Mouse (Mus musculus) limb, embryonic 15.5 days (tissue): ENCODE data around the gene Rfx4. TPM values are rescaled to one million over a fixed set of nuclear protein-coding genes. Genes with fewer than 3 reads are reported as not detected.

Experiments
- ATAC-seq: fragments of 200-750 bp; cut with Nextera tagmentation; 2 replicates; pipeline ENCODE4 v1.8.0; 2017; ENCODE audit warnings: low read depth, moderate TSS enrichment; ENCODE audit not compliant: insufficient number of reproducible peaks, low FRiP score, low TSS enrichment
- H3K27ac ChIP-seq: fragments of 300-500 bp; sonication (generic); 2 replicates; pipeline ENCODE4 v1.5.1; 2015; ENCODE audit warnings: moderate library complexity, mild to moderate bottlenecking, inconsistent platforms
- H3K27me3 ChIP-seq: fragments of 300-500 bp; sonication (generic); 2 replicates; pipeline ENCODE4 v1.6.1; 2015; ENCODE audit warnings: inconsistent platforms
- H3K36me3 ChIP-seq: fragments of 300-500 bp; sonication (generic); 2 replicates; pipeline ENCODE4 v1.6.1; 2015; ENCODE audit warnings: inconsistent platforms
- H3K4me1 ChIP-seq: fragments of 300-500 bp; sonication (generic); 2 replicates; pipeline ENCODE4 v1.6.1; 2015; ENCODE audit warnings: inconsistent platforms
- H3K4me2 ChIP-seq: fragments of 300-500 bp; sonication (generic); 2 replicates; pipeline ENCODE4 v1.6.1; 2015; ENCODE audit warnings: mild to moderate bottlenecking, inconsistent platforms
- H3K4me3 ChIP-seq: fragments of 300-500 bp; sonication (generic); 2 replicates; pipeline ENCODE4 v1.5.1; 2015; ENCODE audit warnings: mild to moderate bottlenecking, inconsistent platforms
- H3K9ac ChIP-seq: fragments of 300-500 bp; sonication (generic); 2 replicates; pipeline ENCODE4 v1.6.1; 2015; ENCODE audit warnings: inconsistent platforms
- H3K9me3 ChIP-seq: fragments of 300-500 bp; sonication (generic); 2 replicates; pipeline ENCODE4 v1.6.1; 2016; ENCODE audit warnings: inconsistent platforms
- WGBS: fragments of 180-500 bp; shearing (Covaris S2); methylation state at CpG from one replicate; pipeline ENCODE4 v1.1.7; 2015; 5-methylcytosine and 5-hydroxymethylcytosine counted together
- polyA plus RNA-seq: library from polyadenylated mRNA; unstranded; fragments of >200 nt; fragmentation: Nextera tagmentation; extraction: Ambion mirVana; gene quantifications from 2 replicates; pipeline ENCODE4 v1.2.1, GENCODE M21; 2015

The Rfx4 gene
- polyA plus RNA-seq, 1 experiment from 2014 or later, result 0.24 TPM

DNA sequence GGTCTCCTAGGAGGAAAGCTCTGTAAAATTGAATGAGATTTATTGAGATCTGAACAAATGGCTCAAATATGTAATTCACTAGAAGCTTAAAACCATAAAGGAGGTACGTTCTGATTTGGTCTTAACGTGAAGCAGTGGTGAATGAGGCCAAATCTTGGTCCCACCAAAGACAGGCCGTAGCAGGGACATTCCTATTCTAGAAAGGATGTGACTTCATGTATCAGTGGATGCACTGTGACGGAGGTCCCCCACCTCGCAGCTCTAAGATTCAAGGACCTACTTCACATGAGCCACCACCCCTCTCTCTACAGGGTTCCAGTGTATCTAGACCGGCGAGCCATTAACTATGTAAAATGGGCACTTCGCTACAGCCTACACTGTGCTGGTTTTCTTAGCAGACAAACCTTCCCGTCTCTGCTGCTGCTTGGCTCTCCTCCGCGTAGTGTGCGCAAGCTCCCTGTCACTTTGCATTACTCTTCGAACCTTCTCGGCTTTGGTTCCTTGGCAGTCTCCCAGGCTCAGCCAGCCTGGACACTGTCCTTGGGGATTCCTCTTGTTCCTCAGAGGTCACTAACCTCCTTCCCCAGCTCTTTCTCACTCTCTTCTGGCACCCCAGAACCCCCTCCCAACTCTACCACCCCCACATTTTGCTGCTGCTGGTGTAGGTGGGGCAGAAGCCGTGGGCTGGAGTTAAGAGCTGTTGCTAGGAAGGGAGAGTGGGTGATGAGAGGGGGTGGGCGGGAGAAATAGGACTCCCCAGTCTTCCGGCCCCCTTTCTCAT, 153.3 kb downstream of the Rfx4 start:
- Histone ChIP-seq H3K9ac (no peak overlapping the region), H3K4me1 (peaks cover 5% of the 10 kb centered on the region; the same call in 1 of the 2 replicates), H3K36me3 (no peaks in the 10 kb centered on the region), H3K4me2 (no peak overlapping the region), H3K4me3 (no peak overlapping the region), H3K9me3 (no peaks in the 10 kb centered on the region), H3K27me3 (no peaks in the 10 kb centered on the region), H3K27ac (no peak overlapping the region)
- 78% methylated on average over 17 of the region's 17 CpGs for WGBS
- no peak for ATAC-seq

DNA sequence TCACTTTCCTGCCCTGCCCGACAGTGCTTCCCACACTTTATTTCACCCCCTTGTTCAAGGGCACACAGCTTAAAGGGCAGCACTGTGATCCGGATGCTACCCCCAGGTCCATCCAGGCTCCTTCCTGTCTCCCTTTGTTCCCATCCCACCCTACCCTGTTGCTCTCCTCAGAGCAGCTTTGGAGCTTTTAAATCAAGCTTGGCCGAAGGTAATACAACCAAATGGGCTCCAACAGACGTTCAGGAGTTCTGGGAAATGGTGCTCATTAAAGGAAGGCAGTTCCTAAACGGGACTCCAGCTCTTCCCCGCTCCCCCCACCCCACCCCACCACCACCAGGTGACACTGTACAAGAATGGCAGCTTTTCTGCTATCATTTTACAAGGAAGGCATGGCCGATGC, 154.3 kb downstream of the Rfx4 start:
- WGBS, result 39% methylated on average over 7 of the region's 7 CpGs

GRCm38 (mm10) chr10:84910758-84911384, 155.0 kb downstream of the Rfx4 start:
- peaks cover 5% of the 10 kb centered on the region; the same call in 1 of the 2 replicates for H3K4me1 ChIP-seq
- no peak for ATAC-seq
- WGBS, result 52% methylated on average over 1 of the region's 1 CpGs

More for the DNA sequence above, 154.3 kb downstream of the Rfx4 start:
- Histone ChIP-seq H3K27ac (no peak overlapping the region), H3K4me1 (peaks cover 5% of the 10 kb centered on the region; the same call in 1 of the 2 replicates), H3K9ac (no peak overlapping the region), H3K4me3 (no peak overlapping the region), H3K36me3 (no peaks in the 10 kb centered on the region), H3K27me3 (no peaks in the 10 kb centered on the region), H3K9me3 (no peaks in the 10 kb centered on the region), H3K4me2 (no peak overlapping the region)
- ATAC-seq, result no peak

DNA sequence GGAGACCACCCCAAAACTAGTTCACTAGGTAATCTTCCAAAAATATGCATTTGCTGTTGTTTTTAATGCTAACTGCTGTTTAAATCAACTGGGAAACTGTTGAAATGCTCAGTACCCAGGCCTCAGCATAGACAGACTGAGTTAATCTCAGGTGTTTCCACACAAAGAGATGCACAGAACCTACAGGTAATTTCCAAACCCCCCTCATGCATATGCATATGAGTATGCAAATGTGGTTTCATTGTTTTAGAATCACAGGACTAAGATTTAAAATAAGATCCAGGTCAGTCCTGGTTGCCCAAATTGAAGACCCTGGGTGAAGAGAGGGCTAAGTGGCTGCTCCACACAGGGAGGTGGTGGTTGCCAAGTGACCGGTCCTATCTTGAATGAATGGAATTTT, 157.3 kb downstream of the Rfx4 start:
- no peak overlapping the region for H3K4me2 ChIP-seq
- 74% methylated on average over 1 of the region's 1 CpGs for WGBS
- H3K9me3 ChIP-seq, result no peaks in the 10 kb centered on the region
- no peak overlapping the region for H3K27ac ChIP-seq
- no peak overlapping the region for H3K9ac ChIP-seq
- no peaks in the 10 kb centered on the region for H3K36me3 ChIP-seq
- ATAC-seq, result no peak
- no peaks in the 10 kb centered on the region for H3K27me3 ChIP-seq
- H3K4me3 ChIP-seq, result no peak overlapping the region
- peaks cover 8% of the 10 kb centered on the region for H3K4me1 ChIP-seq

More at GRCm38 (mm10) chr10:84910758-84911384, 155.0 kb downstream of the Rfx4 start:
- H3K9ac ChIP-seq, result no peak overlapping the region
- H3K4me3 ChIP-seq, result no peak overlapping the region
- H3K36me3 ChIP-seq, result no peaks in the 10 kb centered on the region
- H3K27me3 ChIP-seq, result no peaks in the 10 kb centered on the region
- H3K9me3 ChIP-seq, result no peaks in the 10 kb centered on the region
- H3K27ac ChIP-seq, result no peak overlapping the region
- H3K4me2 ChIP-seq, result no peak overlapping the region

DNA sequence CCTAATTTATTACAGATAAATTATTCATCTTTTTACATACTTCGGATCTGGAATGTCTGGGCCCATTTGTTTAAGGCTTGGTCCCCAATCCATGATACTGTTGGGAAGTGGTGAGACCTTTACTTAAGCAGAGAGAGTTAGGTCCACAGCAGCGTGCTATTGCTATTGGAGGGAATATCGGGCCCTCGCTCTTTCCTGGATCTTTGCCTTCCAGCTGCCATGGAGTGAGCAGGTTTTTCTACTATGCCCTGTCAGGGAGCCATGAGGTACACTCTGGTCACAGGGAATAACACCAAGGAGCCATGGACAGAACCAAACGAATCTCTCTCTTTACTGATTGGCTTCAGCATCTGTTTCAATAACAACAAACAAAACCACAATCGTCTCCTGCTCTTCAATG, 159.6 kb downstream of the Rfx4 start:
- ATAC-seq, result no peak
- Histone ChIP-seq H3K4me1 (peaks cover 21% of the 10 kb centered on the region), H3K9ac (no peak overlapping the region), H3K36me3 (no peaks in the 10 kb centered on the region), H3K27ac (no peak overlapping the region), H3K27me3 (no peaks in the 10 kb centered on the region), H3K9me3 (no peaks in the 10 kb centered on the region), H3K4me3 (no peak overlapping the region), H3K4me2 (no peak overlapping the region)
- 84% methylated on average over 6 of the region's 6 CpGs for WGBS

DNA sequence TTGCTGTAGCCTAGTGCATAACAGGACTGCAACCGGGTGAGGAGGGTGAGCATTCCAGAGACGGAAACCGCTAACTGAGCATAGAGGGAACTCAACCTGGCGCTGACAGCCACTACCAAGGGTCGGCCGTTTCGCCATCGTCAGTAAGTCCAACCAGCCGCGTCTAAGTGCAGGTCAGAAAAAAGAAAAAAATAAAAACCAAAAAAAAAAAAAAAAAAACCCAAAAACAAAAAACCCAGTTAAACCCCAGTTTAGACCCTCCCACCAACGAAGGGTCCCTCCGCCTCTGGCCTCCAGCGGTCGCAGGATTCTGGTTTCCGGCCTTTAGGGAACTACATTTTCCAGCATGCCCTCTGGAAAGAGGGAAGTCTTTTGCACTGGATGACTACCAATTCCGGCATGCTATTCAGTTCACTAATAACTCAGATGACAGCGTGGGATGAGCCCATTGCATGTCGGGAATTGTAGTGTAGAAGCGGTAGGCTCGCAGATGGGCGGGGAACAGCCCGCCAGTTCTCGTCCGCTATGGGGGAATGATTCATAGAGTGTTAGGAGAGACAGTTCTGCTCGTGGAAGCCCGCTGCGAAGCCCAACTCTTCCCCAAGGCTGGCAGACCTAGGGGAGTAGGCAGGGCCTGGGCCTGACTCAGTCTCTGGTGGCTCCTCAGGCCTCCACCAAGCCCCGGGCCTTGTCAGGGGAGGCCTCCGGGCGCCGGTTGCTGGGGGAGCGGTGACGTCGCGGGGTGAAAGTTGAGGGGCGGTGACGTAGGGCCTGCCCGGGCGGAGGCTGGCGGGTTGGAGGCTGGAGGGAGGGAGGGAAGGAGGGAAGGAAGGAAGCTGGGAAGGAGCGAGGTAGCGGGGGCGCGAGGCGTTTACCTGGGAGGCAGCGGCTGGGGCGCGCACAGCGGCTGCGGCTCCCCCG, 161.2 kb downstream of the Rfx4 start, which contains the start of gene Ric8b:
TSS of gene Ric8b (plus strand) at position 807 of the 921 bp plus-strand sequence.
- under 1% methylated on average over 46 of the region's 51 CpGs for WGBS
- H3K4me2 ChIP-seq, result peak within 1 kb of the TSS; percentile 75

GRCm38 (mm10) chr10:84917731-84918095, 161.9 kb downstream of the Rfx4 start:
- Histone ChIP-seq H3K4me2 (peak overlapping the region; percentile 75), H3K9ac (peak overlapping the region; percentile 71), H3K27ac (peak overlapping the region; percentile 98), H3K36me3 (no peaks in the 10 kb centered on the region), H3K27me3 (no peaks in the 10 kb centered on the region), H3K4me3 (peak overlapping the region; percentile 88), H3K4me1 (peaks cover 23% of the 10 kb centered on the region), H3K9me3 (no peaks in the 10 kb centered on the region)
- 0 out of 2 replicates have a peak, but pooled peaks have one; percentile 0 for ATAC-seq
- under 1% methylated on average over 25 of the region's 27 CpGs for WGBS

More for the DNA sequence above, 161.2 kb downstream of the Rfx4 start, which contains the start of gene Ric8b:
- Histone ChIP-seq H3K9ac (peak within 1 kb of the TSS; percentile 71), H3K36me3 (no peaks in the 10 kb centered on the region), H3K4me3 (peak within 1 kb of the TSS; percentile 88), H3K4me1 (peaks cover 23% of the 10 kb centered on the region), H3K9me3 (no peaks in the 10 kb centered on the region), H3K27me3 (no peaks in the 10 kb centered on the region), H3K27ac (peak within 1 kb of the TSS; percentile 98)
- peak; percentile 98 for ATAC-seq

GRCm38 (mm10) chr10:84926336-84926735, 170.5 kb downstream of the Rfx4 start:
- 56% methylated on average over 7 of the region's 7 CpGs for WGBS

GRCm38 (mm10) chr10:84926885-84927284, 171.0 kb downstream of the Rfx4 start:
- no peaks in the 10 kb centered on the region for H3K27me3 ChIP-seq
- H3K4me1 ChIP-seq, result peaks cover 5% of the 10 kb centered on the region; the same call in 1 of the 2 replicates
- 95% methylated on average over 4 of the region's 4 CpGs for WGBS
- no peak overlapping the region for H3K27ac ChIP-seq
- H3K4me3 ChIP-seq, result no peak overlapping the region
- no peak overlapping the region for H3K4me2 ChIP-seq
- peaks cover 5% of the 10 kb centered on the region; the same call in 1 of the 2 replicates for H3K36me3 ChIP-seq
- H3K9me3 ChIP-seq, result no peaks in the 10 kb centered on the region
- no peak for ATAC-seq
- no peak overlapping the region for H3K9ac ChIP-seq

More at GRCm38 (mm10) chr10:84926336-84926735, 170.5 kb downstream of the Rfx4 start:
- ATAC-seq, result no peak
- no peaks in the 10 kb centered on the region for H3K9me3 ChIP-seq
- no peak overlapping the region for H3K9ac ChIP-seq
- H3K27me3 ChIP-seq, result no peaks in the 10 kb centered on the region
- peaks cover 4% of the 10 kb centered on the region; the same call in 1 of the 2 replicates for H3K4me1 ChIP-seq
- peaks cover 5% of the 10 kb centered on the region; the same call in 1 of the 2 replicates for H3K36me3 ChIP-seq
- no peak overlapping the region for H3K27ac ChIP-seq
- H3K4me3 ChIP-seq, result no peak overlapping the region
- H3K4me2 ChIP-seq, result no peak overlapping the region

GRCm38 (mm10) chr10:84928465-84928864, 172.6 kb downstream of the Rfx4 start:
- Histone ChIP-seq H3K4me3 (no peak overlapping the region), H3K27me3 (no peaks in the 10 kb centered on the region), H3K27ac (no peak overlapping the region), H3K9ac (no peak overlapping the region), H3K36me3 (peaks cover 5% of the 10 kb centered on the region; the same call in 1 of the 2 replicates), H3K9me3 (no peaks in the 10 kb centered on the region), H3K4me2 (no peak overlapping the region), H3K4me1 (peaks cover 8% of the 10 kb centered on the region; the same call in 1 of the 2 replicates)
- no peak; the same call in 1 of the 2 replicates for ATAC-seq
- WGBS, result 81% methylated on average over 4 of the region's 4 CpGs

DNA sequence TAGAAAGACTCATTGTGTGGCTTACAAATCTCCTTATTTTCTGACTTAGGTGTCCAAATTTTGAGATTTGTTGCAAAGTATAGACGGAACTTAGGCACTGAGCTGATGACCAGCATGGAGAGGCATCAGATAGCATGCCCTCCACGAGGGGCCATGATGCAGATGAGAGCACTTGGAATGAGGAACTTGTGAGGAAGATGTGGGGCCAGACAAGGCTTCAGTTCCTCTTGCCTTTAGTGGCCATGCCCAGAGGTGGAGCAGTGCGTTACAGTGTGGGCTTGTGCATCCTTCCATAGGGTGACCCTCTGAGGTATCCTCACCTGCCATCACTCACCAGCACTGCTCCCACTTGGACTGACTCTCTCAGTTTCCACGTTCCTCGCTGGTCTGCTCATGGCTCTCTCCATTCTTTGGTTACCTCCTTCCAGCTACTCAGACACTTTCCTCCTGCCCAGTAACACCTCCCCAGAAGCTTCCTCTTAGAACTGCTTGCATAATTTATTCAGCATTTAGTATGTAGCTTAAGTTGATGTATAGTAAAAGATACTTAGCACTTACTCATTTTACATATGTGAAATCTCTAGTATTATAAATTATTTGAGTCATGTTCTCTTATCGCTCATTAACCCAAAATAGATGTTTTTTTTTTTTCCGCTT, 179.8 kb downstream of the Rfx4 start:
- 0 out of 2 replicates have a peak, but pooled peaks cover 3% of the 10 kb centered on the region for H3K4me1 ChIP-seq
- WGBS, result 75% methylated on average over 7 of the region's 7 CpGs
- no peaks in the 10 kb centered on the region for H3K27me3 ChIP-seq
- H3K4me2 ChIP-seq, result no peak overlapping the region
- H3K36me3 ChIP-seq, result 0 out of 2 replicates have a peak, but pooled peaks cover 3% of the 10 kb centered on the region
- no peak overlapping the region for H3K4me3 ChIP-seq
- H3K27ac ChIP-seq, result no peak overlapping the region
- no peak overlapping the region for H3K9ac ChIP-seq
- H3K9me3 ChIP-seq, result no peaks in the 10 kb centered on the region
- ATAC-seq, result no peak
